Mouse (Mus musculus) embryo, embryonic 11.5 days (tissue): ENCODE data around the gene Sept1.
"Not testable (repeated sequence)": the region's sequence is repeated elsewhere in the genome, so short reads cannot be mapped to it uniquely, and the experiment has no call there.

Experiments
- DNase-seq: peaks from one replicate; pipeline ENCODE4 v3.0.0-alpha.2; 2012; ENCODE audit warnings: low read depth, low spot score

Sept1 gene

GRCm38 (mm10) chr7:127253821-127254769 lies 21.2 kb upstream of the Sept1 start:
- peak; percentile 96 for DNase-seq

GRCm38 (mm10) chr7:127253341-127253740 lies 20.4 kb upstream of the Sept1 start:
- no peak for DNase-seq

- DNase-seq: no peak
Observed at GRCm38 (mm10) chr7:127252414-127252813, 19.5 kb upstream of the Sept1 start.

- not testable (repeated sequence) for DNase-seq
Observed at GRCm38 (mm10) chr7:127250511-127250910, 17.6 kb upstream of the Sept1 start.

- no peak for DNase-seq
Observed at GRCm38 (mm10) chr7:127244658-127245510, 12.0 kb upstream of the Sept1 start.

GRCm38 (mm10) chr7:127243870-127244657 lies 11.1 kb upstream of the Sept1 start, which contains the start of gene Zfp771:
Zfp771 (plus strand) TSS chr7:127244274.
- DNase-seq: peak; percentile 88

GRCm38 (mm10) chr7:127243361-127243867 lies 10.5 kb upstream of the Sept1 start:
- DNase-seq: no peak

GRCm38 (mm10) chr7:127234777-127235176 lies 1.8 kb upstream of the Sept1 start:
- no peak for DNase-seq

GRCm38 (mm10) chr7:127233765-127234164 lies 835 bp upstream of the Sept1 start:
- DNase-seq: no peak

- no peak for DNase-seq
Observed at GRCm38 (mm10) chr7:127233368-127233749, 429 bp upstream of the Sept1 start.

- no peak for DNase-seq
Observed at GRCm38 (mm10) chr7:127231826-127232621, 906 bp downstream of the Sept1 start.

GRCm38 (mm10) chr7:127231376-127231775 lies 1.6 kb downstream of the Sept1 start:
- DNase-seq: no peak

GRCm38 (mm10) chr7:127228615-127229303 lies 4.2 kb downstream of the Sept1 start:
- DNase-seq: no peak

- DNase-seq: no peak
Observed at GRCm38 (mm10) chr7:127225147-127225995, 7.6 kb downstream of the Sept1 start.

- no peak for DNase-seq
Observed at GRCm38 (mm10) chr7:127224616-127225015, 8.3 kb downstream of the Sept1 start.

GRCm38 (mm10) chr7:127223515-127224478 lies 9.1 kb downstream of the Sept1 start:
- no peak for DNase-seq

- DNase-seq: no peak
Observed at GRCm38 (mm10) chr7:127223106-127223505, 9.8 kb downstream of the Sept1 start.

- DNase-seq: no peak
Observed at GRCm38 (mm10) chr7:127220440-127220839, 12.5 kb downstream of the Sept1 start.
